ENCODE assay signal across 9 mouse cellular contexts in the genomic region with DNA sequence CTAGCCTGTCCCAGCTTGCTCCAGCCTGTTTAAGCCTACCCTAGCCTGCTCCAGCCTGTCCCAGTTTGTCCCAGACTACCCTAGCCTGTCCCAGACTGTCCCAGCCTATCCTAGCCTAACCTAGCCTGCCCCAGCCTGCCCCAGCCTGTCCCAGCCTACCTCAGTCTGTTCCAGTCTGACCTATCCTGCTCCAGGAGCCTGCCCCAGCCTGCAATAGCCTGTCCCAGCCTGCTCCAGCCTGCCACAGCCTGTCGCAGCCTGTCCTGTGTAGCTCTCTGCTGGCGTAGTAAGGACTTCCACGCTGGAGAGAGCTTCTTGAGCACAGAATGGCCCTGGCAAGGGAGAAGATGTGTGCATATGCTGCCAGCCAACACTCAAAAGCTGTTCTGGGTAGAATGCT.
DNase-seq lines count a peak whose midpoint lies in the region; ATAC-seq and TF ChIP-seq lines count a peak whose summit lies in the region.
"Had no signal": no experiment of that assay in that cellular context is flagged by ENCODE, and none has a peak within 500 bp of the region (broad histone marks: within the 10 kb centered on the region; RNA-seq: fewer than 3 reads in every experiment).

No protein-coding gene starts in this region.

- H3K4me1 ChIP-seq in forebrain, embryonic 15.5 days, result peaks cover 11% of the 10 kb centered on the region
- peaks cover 3% of the 10 kb centered on the region; the same call in 1 of the 2 replicates for H3K4me1 ChIP-seq in forebrain, embryonic 14.5 days (ENCODE audit: control insufficient read depth, insufficient read depth, low read length)
- no peaks in the 10 kb centered on the region for H3K4me1 ChIP-seq in liver, embryonic 11.5 days (replicated peaks; ENCODE audit: control insufficient read depth, insufficient read depth, low read length)
- H3K4me1 ChIP-seq in embryonic facial prominence, embryonic 14.5 days (ENCODE audit: control insufficient read depth, insufficient read depth, low read length), result 0 out of 2 replicates have a peak, but pooled peaks cover 3% of the 10 kb centered on the region
- H3K4me1 ChIP-seq in liver, embryonic 14.5 days (replicated peaks; ENCODE audit: control insufficient read depth in 2 of 2, insufficient read depth in 2 of 2, low read length in 1 of 2), result no peaks in the 10 kb centered on the region

- no peaks in the 10 kb centered on the region for H3K36me3 ChIP-seq in forebrain, embryonic 15.5 days
- H3K36me3 ChIP-seq in forebrain, embryonic 14.5 days (ENCODE audit: control insufficient read depth, insufficient read depth, low read length), result no peaks in the 10 kb centered on the region
- H3K36me3 ChIP-seq in liver, embryonic 11.5 days (ENCODE audit: control insufficient read depth, insufficient read depth, low read length), result no peaks in the 10 kb centered on the region
- H3K36me3 ChIP-seq in embryonic facial prominence, embryonic 14.5 days (ENCODE audit: control insufficient read depth, insufficient read depth, low read length), result no peaks in the 10 kb centered on the region
- no peaks in the 10 kb centered on the region for H3K36me3 ChIP-seq in liver, embryonic 14.5 days (replicated peaks; ENCODE audit: control insufficient read depth, insufficient read depth, low read depth)

- DNase-seq in forebrain, embryonic 14.5 days (ENCODE audit: low spot score), result no peak
- DNase-seq in liver, embryonic 11.5 days (ENCODE audit: low spot score), result no peak
- DNase-seq in liver, result no peak
- no peak for DNase-seq in embryonic facial prominence, embryonic 14.5 days (ENCODE audit: low spot score)
- DNase-seq in liver, embryonic 14.5 days (ENCODE audit: low read depth in 3 of 3, low spot score in 3 of 3), result no peak
- DNase-seq in adrenal gland, postnatal 25 days, result no peak
- DNase-seq in left cerebral cortex, adult 18-20 months (ENCODE audit: low spot score in 2 of 2), result no peak

- 68% methylated on average over 3 of the region's 3 CpGs for WGBS in forebrain, embryonic 15.5 days
- 58% methylated on average over 3 of the region's 3 CpGs for WGBS in forebrain, embryonic 14.5 days
- 57% methylated on average over 3 of the region's 3 CpGs for WGBS in liver, embryonic 11.5 days
- WGBS in embryonic facial prominence, embryonic 14.5 days, result 56% methylated on average over 3 of the region's 3 CpGs
- WGBS in liver, embryonic 14.5 days (ENCODE audit: insufficient replicate concordance), result 42% methylated on average over 3 of the region's 3 CpGs

- no peaks in the 10 kb centered on the region for H3K27me3 ChIP-seq in forebrain, embryonic 15.5 days
- no peaks in the 10 kb centered on the region for H3K27me3 ChIP-seq in forebrain, embryonic 14.5 days (replicated peaks; ENCODE audit: control insufficient read depth, insufficient read depth, low read length)
- H3K27me3 ChIP-seq in liver, embryonic 11.5 days (replicated peaks; ENCODE audit: control insufficient read depth, insufficient read depth, low read length), result no peaks in the 10 kb centered on the region
- no peaks in the 10 kb centered on the region for H3K27me3 ChIP-seq in embryonic facial prominence, embryonic 14.5 days (replicated peaks; ENCODE audit: control insufficient read depth, insufficient read depth, low read length)
- H3K27me3 ChIP-seq in liver, embryonic 14.5 days (ENCODE audit: control insufficient read depth, insufficient read depth, low read length), result no peaks in the 10 kb centered on the region

- H3K9ac ChIP-seq in forebrain, embryonic 15.5 days (replicated peaks), result no peak overlapping the region
- no peak overlapping the region for H3K9ac ChIP-seq in forebrain, embryonic 14.5 days (ENCODE audit: low read length)
- no peak overlapping the region for H3K9ac ChIP-seq in liver, embryonic 11.5 days (ENCODE audit: low read depth, low read length)
- no peak overlapping the region for H3K9ac ChIP-seq in embryonic facial prominence, embryonic 14.5 days (ENCODE audit: low read depth, low read length)
- no peak overlapping the region for H3K9ac ChIP-seq in liver, embryonic 14.5 days (replicated peaks)

- ATAC-seq in forebrain, embryonic 15.5 days (replicated peaks), result 0 out of 2 replicates have a peak, but pooled peaks have one; percentile 57
- ATAC-seq in forebrain, embryonic 14.5 days, result no peak
- ATAC-seq in liver, embryonic 11.5 days (replicated peaks; ENCODE audit: low FRiP score), result peak; percentile 36
- peak; percentile 44; the same call in 1 of the 2 replicates for ATAC-seq in embryonic facial prominence, embryonic 14.5 days (ENCODE audit: low read depth)
- 0 out of 2 replicates have a peak, but pooled peaks have one; percentile 11 for ATAC-seq in liver, embryonic 14.5 days (ENCODE audit: insufficient read depth)
- ATAC-seq: inflammation-experienced regulatory T-cells, adult 6 months had no signal

- H3K27ac ChIP-seq in forebrain, embryonic 15.5 days (replicated peaks), result no peak overlapping the region
- H3K27ac ChIP-seq in forebrain, embryonic 14.5 days (ENCODE audit: low read depth, low read length), result no peak overlapping the region
- H3K27ac ChIP-seq in liver, embryonic 11.5 days (ENCODE audit: low read depth, low read length), result no peak overlapping the region
- no peak overlapping the region for H3K27ac ChIP-seq in embryonic facial prominence, embryonic 14.5 days (replicated peaks; ENCODE audit: low read depth, low read length)
- H3K27ac ChIP-seq in liver, embryonic 14.5 days, result no peak overlapping the region

- TF ChIP-seq EP300 in liver, embryonic 14.5 days (IDR thresholded peaks at IDR 0.05; ENCODE audit: low read depth), result no peak

- TF ChIP-seq CTCF in liver, embryonic 14.5 days (IDR thresholded peaks at IDR 0.05; ENCODE audit: low read depth), result no peak

- H3K4me2 ChIP-seq in forebrain, embryonic 15.5 days (replicated peaks), result no peak overlapping the region
- no peak overlapping the region for H3K4me2 ChIP-seq in forebrain, embryonic 14.5 days (ENCODE audit: low read length)
- no peak overlapping the region for H3K4me2 ChIP-seq in liver, embryonic 11.5 days
- H3K4me2 ChIP-seq in embryonic facial prominence, embryonic 14.5 days (ENCODE audit: low read depth, low read length), result no peak overlapping the region
- H3K4me2 ChIP-seq in liver, embryonic 14.5 days (ENCODE audit: low read depth), result no peak overlapping the region

- no peaks in the 10 kb centered on the region for H3K9me3 ChIP-seq in forebrain, embryonic 15.5 days
- no peaks in the 10 kb centered on the region for H3K9me3 ChIP-seq in forebrain, embryonic 14.5 days (replicated peaks; ENCODE audit: control insufficient read depth, low read length)
- no peaks in the 10 kb centered on the region for H3K9me3 ChIP-seq in liver, embryonic 11.5 days (ENCODE audit: control insufficient read depth, low read length)
- H3K9me3 ChIP-seq in embryonic facial prominence, embryonic 14.5 days (ENCODE audit: control insufficient read depth, low read length), result no peaks in the 10 kb centered on the region
- H3K9me3 ChIP-seq in liver, embryonic 14.5 days (ENCODE audit: control insufficient read depth, low read length), result no peaks in the 10 kb centered on the region

- H3K4me3 ChIP-seq in forebrain, embryonic 15.5 days, result no peak overlapping the region
- no peak overlapping the region for H3K4me3 ChIP-seq in forebrain, embryonic 14.5 days (ENCODE audit: low read depth, low read length)
- H3K4me3 ChIP-seq in liver, embryonic 11.5 days (ENCODE audit: low read depth, low read length), result no peak overlapping the region
- H3K4me3 ChIP-seq in embryonic facial prominence, embryonic 14.5 days (ENCODE audit: low read depth, low read length), result no peak overlapping the region
- H3K4me3 ChIP-seq in liver, embryonic 14.5 days (ENCODE audit: insufficient read depth in 1 of 2, low read depth in 2 of 2, low read length in 2 of 2), result no peak overlapping the region
